Mouse (Mus musculus) neural tube, embryonic 15.5 days (tissue): ENCODE data around the gene Bex3. TPM values are rescaled to one million over a fixed set of nuclear protein-coding genes. Genes with fewer than 3 reads are reported as not detected.

Experiments
- ATAC-seq: fragments of 200-750 bp; cut with Nextera tagmentation; 2 replicates; pipeline ENCODE4 v1.8.0; 2017; ENCODE audit warnings: mild to moderate bottlenecking, moderate TSS enrichment, moderate library complexity; ENCODE audit not compliant: low FRiP score
- H3K27ac ChIP-seq: fragments of 300-500 bp; sonication (generic); replicated peaks from 2 replicates; pipeline ENCODE4 v1.5.1; 2015; ENCODE audit warnings: mild to moderate bottlenecking, inconsistent platforms
- H3K27me3 ChIP-seq: fragments of 300-500 bp; sonication (generic); replicated peaks from 2 replicates; pipeline ENCODE4 v1.6.1; 2015; ENCODE audit warnings: inconsistent platforms
- H3K36me3 ChIP-seq: fragments of 300-500 bp; sonication (generic); 2 replicates; pipeline ENCODE4 v1.6.1; 2015; ENCODE audit warnings: inconsistent platforms
- H3K4me1 ChIP-seq: fragments of 300-500 bp; sonication (generic); 2 replicates; pipeline ENCODE4 v1.6.1; 2015; ENCODE audit warnings: inconsistent platforms
- H3K4me2 ChIP-seq: fragments of 300-500 bp; sonication (generic); 2 replicates; pipeline ENCODE4 v1.6.1; 2015; ENCODE audit warnings: inconsistent platforms, mild to moderate bottlenecking, moderate library complexity
- H3K4me3 ChIP-seq: fragments of 300-500 bp; sonication (generic); replicated peaks from 2 replicates; pipeline ENCODE4 v1.5.1; 2015; ENCODE audit warnings: mild to moderate bottlenecking, inconsistent platforms
- H3K9ac ChIP-seq: fragments of 300-500 bp; sonication (generic); replicated peaks from 2 replicates; pipeline ENCODE4 v1.6.1; 2015; ENCODE audit warnings: mild to moderate bottlenecking, inconsistent platforms
- H3K9me3 ChIP-seq: fragments of 300-500 bp; sonication (generic); replicated peaks from 2 replicates; pipeline ENCODE4 v1.6.1; 2016; ENCODE audit warnings: inconsistent platforms
- WGBS: fragments of 180-500 bp; shearing (Covaris S2); methylation state at CpG from one replicate; pipeline ENCODE4 v1.1.7; 2015; ENCODE audit warnings: mixed read lengths; 5-methylcytosine and 5-hydroxymethylcytosine counted together
- polyA plus RNA-seq: library from polyadenylated mRNA; unstranded; fragments of >200 nt; fragmentation: Nextera tagmentation; extraction: Ambion mirVana; gene quantifications from 2 replicates; pipeline ENCODE4 v1.2.1, GENCODE M21; 2015

The Bex3 gene
- polyA plus RNA-seq, 1 experiment from 2014 or later: 798 TPM

- Histone ChIP-seq H3K4me2 (no peak overlapping the region), H3K36me3 (no peaks in the 10 kb centered on the region), H3K27me3 (no peaks in the 10 kb centered on the region), H3K9me3 (no peaks in the 10 kb centered on the region), H3K27ac (no peak overlapping the region), H3K9ac (no peak overlapping the region), H3K4me1 (no peaks in the 10 kb centered on the region), H3K4me3 (no peak overlapping the region)
- 76% methylated on average over 4 of the region's 4 CpGs for WGBS
- no peak for ATAC-seq
These were observed 49.9 kb downstream of the Bex3 start for GRCm38 (mm10) chrX:136319953-136320352.

Other genes starting within 250 kb of the Bex3 start
- gene Arxes1, start 236.9 kb upstream of the Bex3 start, polyA plus RNA-seq: 137 and 163 TPM in 2 replicates
- gene Bex2, start 202.0 kb upstream of the Bex3 start, polyA plus RNA-seq: 664 and 773 TPM in 2 replicates
- gene Nxf3, start 185.0 kb upstream of the Bex3 start, polyA plus RNA-seq: not detected in 2 replicates
- gene Bex4, start 131.3 kb upstream of the Bex3 start, polyA plus RNA-seq: 127 and 144 TPM in 2 replicates
- gene Tceal8, start 97.9 kb upstream of the Bex3 start, polyA plus RNA-seq: 118 and 126 TPM in 2 replicates
- gene Tceal5, start 66.4 kb upstream of the Bex3 start, polyA plus RNA-seq: 37.1 and 41.2 TPM in 2 replicates
- gene Tceal7, start 55.5 kb upstream of the Bex3 start, polyA plus RNA-seq: 11.2 and 20.3 TPM in 2 replicates
- gene Bex1, start 54.7 kb upstream of the Bex3 start, polyA plus RNA-seq: 267 and 283 TPM in 2 replicates
- gene Tceal9, start 25.2 kb upstream of the Bex3 start, polyA plus RNA-seq: 252 and 274 TPM in 2 replicates
- gene Kir3dl1, start 247.7 kb downstream of the Bex3 start, polyA plus RNA-seq: not detected in 2 replicates